Mouse (Mus musculus) urinary bladder, postnatal 14 days (tissue): ENCODE measurements around the gene Zbtb25.

ENCODE experiments used
- DNase-seq: peaks from one replicate; pipeline ENCODE4 v3.0.0; 2021; ENCODE audit warnings: low spot score

Gene Zbtb25

DNA sequence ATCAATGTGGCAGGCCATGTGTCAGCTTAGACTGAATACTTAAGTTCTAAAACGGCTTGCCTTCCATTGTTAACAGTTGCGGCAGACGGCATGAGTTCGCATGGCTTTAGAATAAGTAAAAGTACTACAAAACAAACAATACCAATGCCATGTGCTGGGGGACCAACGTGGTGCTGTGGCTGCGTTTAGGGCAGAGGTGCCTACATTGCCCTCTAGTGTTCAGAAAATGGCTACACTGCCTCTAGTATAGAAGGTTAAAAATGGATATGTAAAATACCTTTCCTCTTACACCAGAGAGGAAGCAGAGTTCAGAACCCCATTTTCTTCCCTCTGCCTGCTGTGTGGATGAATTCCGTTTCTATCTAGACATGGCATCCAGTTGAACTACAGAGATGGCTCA is 7.2 kb upstream of the Zbtb25 start:
- DNase-seq: no peak

DNA sequence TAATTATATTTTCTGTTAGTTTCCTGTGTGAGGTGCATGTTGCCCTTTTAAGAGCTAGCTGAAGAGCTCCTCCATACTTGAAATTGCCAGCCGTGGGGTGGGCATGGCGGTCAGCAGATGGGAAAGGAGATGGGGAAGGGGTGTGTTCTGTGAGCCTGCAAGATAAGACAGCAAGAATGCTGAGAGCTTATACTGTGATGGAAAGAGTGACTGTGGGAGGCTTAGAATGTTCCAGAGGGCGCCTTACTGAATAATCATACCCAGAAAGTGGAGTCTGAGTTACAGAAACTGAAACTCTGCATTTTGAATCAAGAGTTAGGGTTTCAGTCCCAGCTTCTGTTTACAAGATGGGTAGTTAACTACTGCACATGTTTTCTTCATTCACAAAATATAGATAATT is 6.1 kb upstream of the Zbtb25 start:
- DNase-seq: no peak

- no peak for DNase-seq
These were observed 5.5 kb upstream of the Zbtb25 start for GRCm38 (mm10) chr12:76374911-76375310.

DNA sequence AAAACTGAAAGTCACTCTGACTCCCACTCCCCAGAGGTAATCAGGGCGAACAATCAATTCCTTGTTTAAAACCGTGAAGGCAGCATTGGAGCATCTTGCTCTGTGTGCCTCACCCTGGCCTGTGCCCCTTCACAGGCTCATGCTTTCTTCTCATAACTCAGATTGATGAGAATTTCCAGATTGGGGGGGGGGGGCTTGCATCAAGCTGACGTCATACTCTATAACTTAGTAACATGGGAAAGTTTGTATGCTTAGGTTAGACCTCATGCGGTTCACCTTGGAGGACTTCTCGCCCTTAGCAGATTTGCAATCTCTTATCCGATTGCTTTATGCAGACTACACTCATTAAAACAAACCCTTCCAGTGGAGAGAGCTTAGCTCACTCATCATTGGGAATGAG is 4.6 kb upstream of the Zbtb25 start:
- DNase-seq: no peak

- DNase-seq: no peak
These were observed 3.7 kb upstream of the Zbtb25 start for GRCm38 (mm10) chr12:76372881-76373818.

DNA sequence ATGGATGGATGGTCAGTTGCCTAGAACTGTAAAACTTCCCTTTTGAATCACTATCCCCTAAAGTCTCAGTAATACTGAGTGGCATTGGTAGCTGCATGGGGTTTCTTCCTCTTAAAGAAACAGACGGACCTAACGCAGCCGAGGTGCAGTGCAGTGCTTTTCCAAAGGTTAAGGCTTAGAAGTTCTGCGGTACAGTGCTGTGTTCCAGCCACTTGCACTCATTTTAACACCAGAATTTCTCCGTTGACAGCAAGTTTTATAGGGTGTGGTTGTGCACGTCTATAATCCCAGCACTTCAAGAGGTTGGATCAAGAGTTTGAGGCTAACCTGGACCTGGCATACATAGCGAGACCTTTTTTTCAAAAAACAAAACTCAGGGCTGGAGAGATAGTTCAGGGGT is 2.6 kb upstream of the Zbtb25 start:
- no peak for DNase-seq

DNA sequence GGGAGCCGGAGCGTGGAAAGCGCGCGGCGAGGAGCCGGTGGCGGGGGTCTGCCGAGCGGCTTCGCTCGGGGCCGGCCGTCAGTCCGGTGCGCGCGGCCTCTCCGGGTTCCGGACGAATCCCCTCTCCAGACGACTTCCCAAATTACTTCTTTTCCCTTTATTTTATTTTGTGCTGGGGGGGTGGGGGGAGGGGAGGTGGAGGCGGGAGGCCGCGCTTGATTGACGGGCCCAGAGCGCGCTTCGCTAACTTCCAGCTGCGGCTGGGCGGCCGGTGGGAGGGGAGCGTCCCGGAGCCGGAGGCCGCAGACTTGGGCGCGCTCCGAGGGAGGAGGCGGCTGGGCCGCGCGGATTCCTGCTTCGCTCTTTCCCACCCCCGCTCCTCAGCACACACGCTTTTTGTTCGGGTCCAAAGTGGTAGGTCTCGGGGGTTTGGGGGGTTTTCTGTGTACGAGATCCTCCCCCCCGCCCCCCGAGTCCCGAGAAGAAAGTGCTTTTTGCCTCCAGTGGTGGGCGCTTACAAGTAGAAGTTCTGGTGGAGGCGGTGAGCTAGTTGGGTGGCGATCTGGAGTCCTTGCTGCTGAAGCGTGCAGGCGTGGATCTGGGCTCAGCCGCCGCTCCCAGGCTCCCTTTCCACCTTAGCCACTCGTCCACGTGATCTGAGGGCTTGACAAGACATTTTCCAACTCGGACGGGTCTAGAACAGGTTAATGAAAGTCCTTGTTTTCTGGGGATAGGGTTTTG is 1.6 kb upstream of the Zbtb25 start:
- peak; percentile 83 for DNase-seq

- DNase-seq: peak; percentile 81
These were observed 802 bp upstream of the Zbtb25 start, which contains the start of gene Zbtb1 for GRCm38 (mm10) chr12:76369978-76370830. Gene Zbtb1, plus strand, starts transcription at chr12:76370266.

- DNase-seq: peak; percentile 54
These were observed 604 bp downstream of the Zbtb25 start for GRCm38 (mm10) chr12:76368790-76369205.

DNA sequence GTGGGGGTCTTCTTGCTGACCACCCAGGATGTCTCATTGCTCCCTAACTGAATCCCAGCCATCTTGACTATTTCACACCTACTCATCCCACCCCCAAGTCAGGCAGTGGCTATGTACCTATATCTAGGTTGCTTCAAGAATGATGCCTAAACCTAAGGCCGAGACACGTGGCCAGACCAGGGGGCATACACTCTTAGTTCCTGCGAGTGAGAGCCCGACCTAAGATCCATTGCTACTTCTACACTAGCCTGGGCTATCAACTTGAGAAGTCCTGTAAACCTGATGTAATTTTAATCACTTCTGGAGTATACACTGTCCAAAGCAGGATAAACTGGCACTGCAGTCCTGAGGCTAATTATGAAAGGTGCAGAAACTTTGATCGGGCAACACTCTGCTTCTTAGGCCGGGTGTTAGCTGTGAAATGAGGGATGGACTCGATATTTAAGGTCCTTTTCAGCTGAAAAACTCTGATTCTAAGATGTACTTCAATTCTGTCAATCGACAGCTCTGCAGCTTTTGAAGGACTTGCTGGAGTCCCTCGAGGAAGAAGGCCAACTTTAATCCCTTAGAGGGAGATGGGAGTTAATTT is 1.1 kb downstream of the Zbtb25 start:
- no peak for DNase-seq

DNA sequence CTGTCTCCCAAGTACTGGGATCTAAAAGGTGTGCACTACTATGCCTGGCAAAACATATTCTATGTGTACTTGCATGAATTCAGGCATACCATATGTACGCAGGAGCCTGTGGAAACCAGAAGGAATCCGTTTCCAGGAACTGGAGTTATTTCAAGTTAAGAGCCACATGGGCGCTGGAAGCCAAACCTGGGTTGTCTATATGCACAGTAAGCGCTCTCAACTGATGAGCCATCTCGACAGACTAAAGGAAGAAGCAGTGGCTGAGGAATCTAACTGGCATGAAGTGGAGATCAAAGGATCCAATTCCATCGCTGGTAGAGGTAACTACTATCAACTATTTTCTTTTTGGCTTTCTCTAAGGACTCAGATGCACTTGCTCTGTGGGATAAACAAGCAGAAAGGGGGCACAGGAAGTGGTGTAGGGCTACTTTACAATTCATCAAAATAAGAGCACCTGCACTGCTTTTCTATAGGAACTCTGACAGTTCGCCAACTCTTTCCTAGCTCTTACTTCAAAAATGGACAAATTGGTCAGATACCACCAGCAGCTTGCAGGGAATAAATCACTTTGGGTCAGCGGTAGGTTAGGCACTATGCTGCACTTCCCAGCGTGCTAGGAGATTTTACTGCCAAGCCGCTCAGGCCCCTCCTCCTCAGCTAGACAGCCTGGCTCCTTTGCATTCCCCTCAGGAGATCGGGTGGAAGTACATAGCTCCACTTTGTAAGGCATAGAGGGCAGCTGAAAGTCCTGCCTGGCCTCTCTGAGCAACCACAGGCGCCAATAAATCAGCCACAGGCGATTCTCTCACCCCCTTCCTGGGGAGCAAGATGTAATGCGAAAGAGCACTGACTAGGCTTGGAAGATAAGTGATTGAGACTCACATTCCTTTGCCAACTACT is 2.1 kb downstream of the Zbtb25 start:
- DNase-seq: peak; percentile 46

DNA sequence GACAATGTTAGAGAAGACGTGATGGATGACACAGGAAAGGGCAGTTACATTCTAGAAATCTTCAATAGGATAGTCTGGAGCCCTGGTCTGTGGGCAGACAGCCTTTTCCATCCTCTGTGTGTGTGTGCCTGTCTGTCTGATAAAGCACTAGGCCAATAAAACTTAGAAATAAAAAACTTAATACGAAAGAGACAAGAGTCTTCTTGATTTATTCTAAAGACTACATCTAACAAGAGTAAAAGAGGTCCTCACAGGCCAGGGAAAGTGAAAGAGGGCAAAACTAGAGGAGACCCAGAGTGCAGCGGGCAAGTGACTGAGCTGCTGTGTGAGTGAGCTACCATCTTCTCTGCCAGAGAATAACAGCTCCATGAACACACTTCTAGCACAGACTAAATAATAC is 3.1 kb downstream of the Zbtb25 start:
- DNase-seq: no peak

GRCm38 (mm10) chr12:76362303-76362676 is 7.1 kb downstream of the Zbtb25 start:
- DNase-seq: no peak

- DNase-seq: no peak
These were observed 7.7 kb downstream of the Zbtb25 start for GRCm38 (mm10) chr12:76361405-76362302.

DNA sequence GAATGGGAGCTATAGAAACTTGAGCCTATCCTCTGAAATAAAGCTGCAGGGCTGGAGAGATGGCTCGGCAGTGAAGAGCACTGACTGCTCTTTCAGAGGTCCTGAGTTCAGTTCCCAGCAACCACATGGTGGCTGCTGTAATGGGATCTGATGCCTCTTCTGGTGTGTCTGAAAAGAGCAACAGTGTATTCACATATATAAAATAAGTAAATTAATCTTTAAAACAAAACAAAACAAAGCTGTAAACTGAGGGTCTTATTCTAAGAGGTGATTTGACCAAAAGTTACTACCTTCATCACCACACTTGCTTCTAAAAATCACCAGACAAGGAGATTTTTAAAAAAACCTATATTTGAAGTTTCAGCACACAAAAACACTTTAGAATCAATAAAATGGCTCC is 8.5 kb downstream of the Zbtb25 start:
- DNase-seq: no peak

GRCm38 (mm10) chr12:76349680-76350220 is 19.7 kb downstream of the Zbtb25 start:
- DNase-seq: no peak

DNA sequence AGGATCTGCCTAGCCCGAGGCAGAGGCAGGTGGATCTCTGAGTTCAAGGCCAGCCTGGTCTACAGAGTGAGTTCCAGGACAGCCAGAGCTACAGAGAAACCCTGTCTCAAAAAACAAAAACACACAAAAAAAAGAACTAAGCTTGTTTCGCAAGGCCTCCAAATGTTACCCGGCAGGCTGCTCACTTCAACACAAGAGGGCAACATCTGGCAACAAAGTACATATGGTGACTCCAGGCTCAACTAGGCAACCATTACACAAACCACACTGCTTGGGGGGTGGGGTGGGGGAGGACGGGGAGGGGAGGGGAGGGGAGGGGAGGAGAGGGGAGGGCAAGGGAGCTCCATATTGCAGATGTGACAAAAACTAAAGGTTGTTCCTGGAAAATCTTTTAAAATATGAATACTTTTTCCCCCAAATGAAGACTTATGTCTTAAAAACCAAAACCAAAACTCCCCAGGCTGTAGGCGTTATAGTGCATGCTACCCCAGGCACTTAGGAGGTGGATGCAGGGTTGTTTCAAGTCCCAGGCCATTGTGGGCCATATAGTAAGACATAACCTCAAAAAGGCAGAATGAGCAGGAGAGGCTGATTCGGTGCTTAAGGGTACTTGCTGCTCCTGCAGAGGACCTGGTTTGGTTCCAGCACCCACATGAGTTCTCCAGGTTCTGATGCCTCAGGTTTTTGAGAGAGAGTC is 23.5 kb downstream of the Zbtb25 start:
- no peak for DNase-seq

- peak; percentile 54 for DNase-seq
These were observed 28.3 kb downstream of the Zbtb25 start for GRCm38 (mm10) chr12:76341080-76341479.
